Mouse (Mus musculus): Measurements from ENCODE around the gene Prpf18.

Prpf18 gene

DNA sequence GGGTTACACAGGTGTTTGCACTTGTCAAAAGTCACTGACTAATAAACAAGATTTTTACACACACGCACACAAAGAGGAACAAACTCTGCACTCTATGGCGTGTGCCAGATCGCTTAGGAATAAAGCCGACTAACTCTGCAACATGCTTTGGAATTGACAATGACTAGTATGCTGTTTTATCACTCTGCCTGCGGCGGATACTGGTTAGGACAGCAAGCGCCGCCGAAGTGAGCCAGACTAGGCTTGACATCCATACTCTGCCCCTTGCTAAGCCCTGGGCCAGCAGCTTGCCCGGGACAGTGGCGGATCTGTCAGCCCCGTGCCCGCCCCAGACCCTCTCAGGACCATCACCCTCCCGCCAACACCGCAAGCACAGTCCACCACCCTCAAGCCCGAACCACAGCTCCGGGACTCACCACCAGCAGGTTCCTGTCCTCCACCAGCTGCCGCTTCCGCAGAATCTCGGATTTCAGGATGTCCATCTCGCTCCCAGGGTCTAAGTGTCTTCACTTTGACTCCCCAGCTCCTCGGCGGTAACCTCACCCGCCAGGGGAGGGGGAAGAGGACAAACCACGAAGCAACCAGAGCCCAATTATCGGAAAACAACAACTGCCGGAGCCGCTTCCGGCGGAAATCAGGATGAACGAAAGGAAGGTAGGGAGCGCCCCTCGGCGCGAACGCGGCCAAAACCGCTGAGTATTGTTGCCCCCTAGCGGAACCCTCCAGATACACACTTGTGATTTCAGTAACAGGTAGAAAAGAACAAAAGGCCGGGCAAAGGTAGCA, at the start of gene Prpf18:
Gene Prpf18 (minus strand): TSS at position 614 of the 786 bp plus-strand sequence.
- DNase-seq: peak; percentile 90 to 94

- DNase-seq: no peak
Observed at GRCm38 (mm10) chr2:4679886-4680285, 28.0 kb upstream of the Prpf18 start.

- DNase-seq: no peak
Observed at GRCm38 (mm10) chr2:4671636-4672035, 19.7 kb upstream of the Prpf18 start.

DNA sequence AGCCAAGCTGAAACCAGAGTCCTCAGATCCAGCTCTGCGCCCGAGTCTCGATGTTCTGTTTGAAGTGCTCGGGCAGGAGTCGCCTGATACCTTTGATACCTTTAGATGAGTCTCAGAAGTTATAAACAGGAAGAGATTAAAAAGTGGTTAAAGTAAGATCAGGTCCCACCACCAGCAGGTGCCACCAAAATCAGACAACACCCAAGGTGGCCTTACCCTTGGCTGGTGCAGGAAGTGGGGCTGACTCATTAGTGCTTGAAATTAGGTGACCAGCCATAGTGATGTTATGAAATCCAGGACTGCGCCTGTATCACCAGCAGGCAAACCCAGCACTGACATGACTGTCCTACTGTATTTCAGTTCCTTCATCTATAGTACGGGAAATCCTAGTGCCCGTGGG, 17.8 kb upstream of the Prpf18 start:
- no peak for DNase-seq

- no peak for DNase-seq
Observed at GRCm38 (mm10) chr2:4668626-4669025, 16.7 kb upstream of the Prpf18 start.

GRCm38 (mm10) chr2:4660677-4661076, 8.8 kb upstream of the Prpf18 start:
- DNase-seq: no peak

- no peak for DNase-seq
Observed at GRCm38 (mm10) chr2:4649646-4650045, 2.3 kb downstream of the Prpf18 start.

DNA sequence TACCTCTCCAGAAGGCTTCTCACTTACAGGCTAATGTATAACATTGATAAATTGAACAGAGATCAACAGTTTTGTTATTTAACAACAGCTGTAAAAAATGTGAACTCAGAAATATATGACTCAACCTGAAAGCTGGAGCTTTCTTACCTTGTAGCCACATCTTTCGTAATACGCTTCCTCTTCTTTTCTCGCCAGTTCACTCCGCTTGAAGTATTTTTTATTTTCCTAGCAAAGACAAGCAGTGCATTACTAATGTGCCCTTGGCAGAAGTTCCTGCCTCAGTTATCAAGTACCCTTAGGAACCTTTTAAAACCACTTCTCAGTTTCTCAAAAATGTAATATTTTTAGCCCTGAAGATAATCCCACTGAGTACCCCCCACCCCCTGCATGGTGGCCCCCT, 3.8 kb downstream of the Prpf18 start:
- no peak for DNase-seq

GRCm38 (mm10) chr2:4645066-4645465, 6.8 kb downstream of the Prpf18 start:
- no peak for DNase-seq

DNA sequence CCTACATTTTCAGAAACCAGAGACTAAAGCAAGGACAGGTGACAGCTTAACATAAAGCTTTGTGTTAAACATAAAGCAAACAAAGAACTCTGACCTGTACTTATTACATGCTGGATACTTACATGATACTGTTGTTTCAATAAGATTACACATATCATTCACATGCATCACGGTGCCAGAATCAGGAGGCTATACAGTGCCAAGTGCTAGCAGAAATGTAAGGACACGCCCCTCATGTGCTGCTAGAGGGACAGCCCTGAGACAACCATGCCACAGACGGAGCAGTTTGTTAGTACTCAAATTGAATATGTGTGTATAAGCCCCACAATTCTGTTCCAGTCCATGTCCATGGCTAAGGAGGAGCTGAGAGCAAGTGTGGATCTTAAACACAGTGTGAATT, 13.7 kb downstream of the Prpf18 start:
- DNase-seq: no peak

- no peak for DNase-seq
Observed at GRCm38 (mm10) chr2:4636656-4637055, 15.3 kb downstream of the Prpf18 start.

DNA sequence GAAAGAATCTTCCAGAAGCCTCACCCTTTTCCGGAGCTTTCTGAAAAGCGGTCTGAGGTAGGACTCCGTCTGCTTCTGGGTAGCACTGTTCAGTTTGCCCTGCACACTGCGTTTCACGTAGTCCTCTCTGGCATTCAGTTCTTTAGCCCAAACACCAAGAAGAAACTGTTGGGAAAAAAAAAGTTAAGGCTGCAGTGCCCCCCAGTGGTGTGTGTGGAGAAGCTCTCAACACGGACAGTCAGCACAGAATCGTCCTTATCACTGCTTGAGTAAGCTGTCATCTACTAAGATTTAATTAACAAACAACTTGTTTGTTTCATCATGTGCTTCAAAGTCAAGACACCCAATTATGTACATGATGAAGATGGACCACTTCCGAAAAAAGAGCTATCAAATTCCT, 16.1 kb downstream of the Prpf18 start:
- DNase-seq: peak; percentile 21 to 45

GRCm38 (mm10) chr2:4630197-4630835, 21.6 kb downstream of the Prpf18 start:
- DNase-seq: no peak

DNA sequence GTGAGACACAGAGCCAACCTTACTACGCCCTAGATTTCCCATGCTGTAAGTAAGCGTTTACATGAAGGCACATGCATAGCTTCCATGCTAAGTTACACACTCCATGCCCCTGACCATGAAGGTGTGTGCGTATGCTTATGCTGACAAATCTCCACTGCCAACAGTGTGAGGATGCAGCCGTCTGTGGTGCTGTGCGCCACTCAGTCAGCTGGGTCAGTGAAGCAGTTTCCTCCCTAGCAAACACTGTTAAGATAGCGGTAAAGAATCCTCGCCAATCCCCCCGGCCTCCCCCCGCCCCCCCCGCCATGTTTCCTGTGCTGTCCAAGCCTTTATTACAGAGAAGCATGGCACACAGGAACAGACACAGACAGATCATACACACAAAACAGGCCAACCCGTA, 22.4 kb downstream of the Prpf18 start:
- no peak for DNase-seq

- no peak for DNase-seq
Observed at GRCm38 (mm10) chr2:4628920-4629319, 23.0 kb downstream of the Prpf18 start.

DNA sequence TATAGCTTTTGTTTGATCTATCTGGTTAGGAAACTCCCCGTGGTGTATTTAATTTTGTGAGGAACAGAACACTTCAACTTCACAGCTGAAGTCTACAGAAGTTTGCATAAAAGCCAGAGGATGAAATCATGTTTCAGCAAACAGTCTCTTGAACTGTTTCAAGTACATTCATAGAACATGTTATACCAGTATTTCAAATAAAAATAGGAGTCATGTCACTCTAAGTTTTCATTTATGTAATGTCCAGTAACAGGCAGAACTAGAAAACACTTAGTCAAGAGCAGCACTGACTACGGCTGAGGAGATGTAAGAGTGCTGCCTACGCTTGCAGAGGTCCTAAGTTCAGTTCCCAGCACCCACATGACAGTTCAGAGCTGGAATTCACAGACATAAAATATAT, 25.0 kb downstream of the Prpf18 start:
- DNase-seq: no peak

DNA sequence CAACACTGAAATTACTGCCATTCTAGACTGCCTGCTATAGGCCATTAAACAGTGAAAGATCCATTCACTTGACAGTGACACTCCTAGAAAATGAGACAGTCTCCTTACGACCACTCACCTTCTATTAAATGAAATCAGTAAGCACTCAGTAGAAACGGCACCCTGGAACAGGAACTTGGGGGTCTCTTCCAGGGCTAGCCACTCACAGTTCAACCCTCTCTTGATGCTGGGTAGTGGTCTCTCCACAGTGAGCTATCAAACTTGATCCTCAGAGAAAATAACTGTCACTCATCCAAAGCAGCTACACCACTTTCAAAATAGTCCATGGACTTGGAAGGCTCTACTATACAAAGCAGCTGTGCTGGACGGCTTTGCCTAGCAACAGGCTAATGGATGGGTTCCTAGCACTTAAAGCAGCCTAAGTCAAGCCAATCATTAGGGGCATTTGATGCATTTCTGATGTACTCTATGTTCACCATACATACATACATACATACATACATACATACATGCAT, 30.4 kb downstream of the Prpf18 start:
- DNase-seq: no peak

DNA sequence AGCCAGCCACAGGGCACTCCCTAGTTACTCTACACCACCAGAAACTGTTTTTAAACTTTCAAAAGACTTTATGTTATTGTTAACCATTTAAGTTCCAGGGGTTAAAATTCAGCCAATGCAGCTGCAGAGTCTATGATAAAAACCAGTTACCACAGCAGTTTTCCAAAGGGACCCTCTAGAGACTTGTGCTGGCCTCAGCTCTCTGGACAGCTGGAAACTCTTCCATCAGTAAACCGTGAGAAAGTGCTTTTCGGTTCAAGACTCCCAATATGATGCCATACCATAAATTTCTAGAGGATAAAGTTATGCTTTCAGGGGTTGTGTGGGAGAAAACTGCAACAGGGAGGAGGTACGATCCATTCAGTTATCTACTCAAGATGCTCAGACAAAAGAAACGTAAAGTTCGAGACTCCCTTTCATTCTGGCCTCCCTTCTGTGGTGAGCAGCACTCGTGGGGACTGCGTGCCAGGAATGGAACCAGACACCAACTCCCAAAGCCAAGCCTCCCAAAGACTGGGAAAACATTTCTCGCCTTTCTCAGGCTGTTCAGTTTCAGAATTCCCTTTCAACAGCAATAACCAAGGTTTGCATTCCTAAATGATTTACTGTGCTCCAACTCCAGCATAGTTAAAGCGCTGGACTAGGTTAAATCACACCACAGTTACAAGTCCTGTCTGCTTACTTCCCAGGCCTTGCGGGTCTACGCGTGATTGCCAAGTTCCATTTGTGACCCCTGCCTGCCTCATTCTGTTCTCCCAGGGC, 31.1 kb downstream of the Prpf18 start:
- DNase-seq: no peak

DNA sequence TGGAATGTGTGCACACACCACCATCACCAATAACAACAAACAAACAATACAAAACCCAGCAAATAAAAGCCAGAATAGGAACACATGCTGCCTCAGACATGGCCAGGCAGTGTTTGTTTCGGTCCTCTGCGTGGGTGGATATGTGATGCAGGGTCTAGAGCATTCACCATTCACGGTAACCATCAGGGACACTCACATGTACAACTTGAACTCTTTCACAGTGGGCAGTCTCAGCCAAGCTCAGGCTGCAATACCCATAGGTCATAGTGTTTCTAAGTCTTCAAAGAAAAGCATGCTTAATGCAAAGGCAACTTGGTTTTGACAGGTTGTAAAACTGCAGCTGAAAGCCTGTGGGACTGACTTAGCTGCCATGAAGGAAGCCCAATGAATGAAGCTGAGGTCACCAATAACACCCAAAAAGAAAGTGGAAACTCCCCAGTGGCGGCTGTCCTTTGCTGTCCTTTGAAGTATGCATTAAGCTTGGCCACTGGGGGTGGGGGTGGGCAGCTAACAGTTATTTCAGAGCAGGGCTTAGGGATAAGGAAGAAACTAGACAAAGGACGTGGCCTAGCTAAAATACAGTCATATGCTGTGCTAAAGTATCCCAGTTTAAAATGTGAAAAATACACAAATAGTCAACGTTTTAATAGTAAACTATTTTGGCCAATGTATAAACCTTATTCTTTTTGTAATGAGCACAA, 31.9 kb downstream of the Prpf18 start:
- DNase-seq: no peak

DNA sequence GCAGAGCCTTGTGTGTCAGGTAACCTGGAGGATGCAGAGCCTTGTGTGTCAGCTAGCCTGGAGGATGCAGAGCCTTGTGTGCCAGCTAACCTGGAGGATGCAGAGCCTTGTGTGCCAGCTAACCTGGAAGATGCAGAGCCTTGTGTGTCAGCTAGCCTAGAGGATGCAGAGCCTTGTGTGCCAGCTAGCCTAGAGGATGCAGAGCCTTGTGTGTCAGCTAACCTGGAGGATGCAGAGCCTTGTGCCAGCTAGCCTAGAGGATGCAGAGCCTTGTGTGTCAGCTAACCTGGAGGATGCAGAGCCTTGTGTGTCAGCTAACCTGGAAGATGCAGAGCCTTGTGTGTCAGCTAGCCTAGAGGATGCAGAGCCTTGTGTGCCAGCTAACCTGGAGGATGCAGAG, 32.8 kb downstream of the Prpf18 start:
- peak in 1 of 2 experiments; percentile 59 for DNase-seq

GRCm38 (mm10) chr2:4616995-4617394, 34.9 kb downstream of the Prpf18 start:
- no peak for DNase-seq

DNA sequence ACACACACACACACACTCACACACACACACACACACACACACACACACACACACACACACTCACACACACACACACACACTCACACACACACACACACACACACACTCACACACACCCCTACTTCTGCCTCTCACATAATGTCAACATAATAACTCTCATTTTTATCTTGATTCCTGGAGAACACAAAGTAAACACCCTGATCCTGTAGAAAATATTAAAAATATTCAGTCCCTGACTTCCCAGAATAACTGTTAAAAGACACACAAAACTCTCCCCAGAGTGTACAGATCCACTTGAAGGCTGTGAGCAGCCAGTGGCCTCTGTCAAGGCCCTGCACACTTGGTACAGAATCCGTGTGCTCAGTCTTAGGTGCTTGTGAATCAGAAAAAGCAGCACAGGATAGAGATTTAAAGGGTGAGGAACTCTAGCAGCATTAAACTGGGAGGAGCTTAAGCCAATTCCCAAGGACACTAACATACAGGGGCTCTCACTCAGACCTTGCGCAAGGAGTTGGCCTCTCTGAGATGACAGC, 36.8 kb downstream of the Prpf18 start:
- DNase-seq: no peak

Data from cerebellum, postnatal 25 days (tissue).